Mouse (Mus musculus): ENCODE results near the gene Slc10a2. TPM values are rescaled to one million over a fixed set of nuclear protein-coding genes. Genes with fewer than 3 reads are reported as not detected.

The Slc10a2 gene
- polyA plus RNA-seq, 1 experiment from 2014 or later: not detected

- no peak overlapping the region for H3K27ac ChIP-seq (ENCODE audit: low read length)
- H3K4me2 ChIP-seq (replicated peaks; ENCODE audit: low read depth, low read length): no peak overlapping the region
- no peaks in the 10 kb centered on the region for H3K9me3 ChIP-seq (ENCODE audit: control insufficient read depth, low read depth, low read length)
- H3K27me3 ChIP-seq (ENCODE audit: control insufficient read depth, insufficient read depth, low read length): no peaks in the 10 kb centered on the region
- no peak overlapping the region for H3K4me3 ChIP-seq (ENCODE audit: low read depth, low read length)
- no peak for ATAC-seq (ENCODE audit: insufficient number of reproducible peaks, insufficient read depth, low FRiP score, low read depth)
- no peaks in the 10 kb centered on the region for H3K36me3 ChIP-seq (ENCODE audit: control insufficient read depth, insufficient read depth, low read length)
- H3K9ac ChIP-seq (replicated peaks; ENCODE audit: low read depth, low read length): no peak overlapping the region
- WGBS: 68% methylated on average over 4 of the region's 4 CpGs
- no peaks in the 10 kb centered on the region for H3K4me1 ChIP-seq (ENCODE audit: control insufficient read depth, insufficient read depth, low read length)
Observed at GRCm38 (mm10) chr8:5038811-5039561, 66.2 kb downstream of the Slc10a2 start.

Measured in stomach, embryonic 14.5 days (tissue).